Mouse (Mus musculus): ENCODE results near the gene Iqschfp.

GRCm38 (mm10) chr3:68306726-68307125, 414.7 kb downstream of the Iqschfp start:
- no peak for TF ChIP-seq CTCF (IDR thresholded peaks at IDR 0.05; ENCODE audit: insufficient read depth, low read depth, low read length)
- TF ChIP-seq POLR2A (IDR thresholded peaks at IDR 0.05; ENCODE audit: insufficient read depth, low read depth, low read length), result no peak
